Mouse (Mus musculus): ENCODE data around the gene Adora1.

GRCm38 (mm10) chr1:134204230-134204629 lies 31.0 kb downstream of the Adora1 start:
- TF ChIP-seq CTCF (conservative IDR thresholded peaks at IDR 0.05; ENCODE audit: insufficient read depth, insufficient read length, low read depth, low read length): no peak
- no peak for TF ChIP-seq POLR2A (IDR thresholded peaks at IDR 0.05; ENCODE audit: low read depth, low read length)
